Mouse (Mus musculus): ENCODE measurements around the gene Lpar3.

- TF ChIP-seq USF1 (IDR thresholded peaks at IDR 0.05; ENCODE audit: low read depth) (no peak), CTCF (IDR thresholded peaks at IDR 0.05; ENCODE audit: control insufficient read depth, insufficient read depth, insufficient read length) (no peak), MYOG (IDR thresholded peaks at IDR 0.05; ENCODE audit: control insufficient read depth, extremely low read depth, insufficient read length) (no peak), MAX (IDR thresholded peaks at IDR 0.05) (no peak)
Observed at GRCm38 (mm10) chr3:146328749-146329148, 108.0 kb downstream of the Lpar3 start.

All from C2C12 (cell line).